Mouse (Mus musculus) neutrophil, adult 59 days (primary cell): ENCODE results near the gene St8sia6. TPM values are rescaled to one million over a fixed set of nuclear protein-coding genes. Genes with fewer than 3 reads are reported as not detected.

ENCODE experiments used
- total RNA-seq, 2 experiments: library from RNA; stranded (reverse); gene quantifications; 1 replicate in 1 of 2; 2 replicates in 1 of 2; pipeline ENCODE4 v1.2.4; 2023

The St8sia6 gene
- 1 to 10 TPM; 3.3 to 4.6 TPM for total RNA-seq

DNA sequence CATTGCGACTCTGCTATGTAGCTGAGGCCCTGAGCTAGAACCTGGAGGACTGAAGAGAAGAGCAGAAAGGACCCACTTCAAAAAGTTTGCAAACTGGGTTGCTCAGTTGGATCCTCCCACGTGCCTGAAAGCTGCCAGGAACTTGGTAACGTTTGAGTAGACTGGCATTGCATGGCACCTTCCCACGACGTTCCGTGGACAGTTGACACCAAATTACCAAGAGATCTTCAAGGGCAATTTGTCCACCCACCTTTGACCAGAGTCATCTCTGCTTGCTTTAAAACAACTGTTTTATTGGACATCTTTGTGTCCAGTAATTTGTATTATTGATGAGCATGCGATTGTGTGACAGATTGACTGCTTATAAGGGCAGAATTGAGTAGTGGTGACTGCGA is at the start of gene St8sia6:
Gene St8sia6, minus strand, starts transcription at position 96 of the 395 bp plus-strand sequence.

Other genes starting within 250 kb of the St8sia6 start
- gene Trdmt1, start 249.4 kb downstream of the St8sia6 start, total RNA-seq: 10 to 100 TPM in 1 of 2 experiments, 1 to 10 TPM in 1; 8.3 to 11.7 TPM
- 1,000 to 10,000 TPM; 1,496 to 1,627 TPM for gene Vim, start 220.1 kb downstream of the St8sia6 start, total RNA-seq